Mouse (Mus musculus): ENCODE measurements at regions not wholly inside any gene's neighbourhood (a gene's known extent, or its start where the extent isn't known, plus 50 kb on each side); places are given as distances from the start of the nearest gene placed in this dataset.
A peak's percentile ranks its signal among the peaks of the same experiment; 100 is the strongest.

DNA sequence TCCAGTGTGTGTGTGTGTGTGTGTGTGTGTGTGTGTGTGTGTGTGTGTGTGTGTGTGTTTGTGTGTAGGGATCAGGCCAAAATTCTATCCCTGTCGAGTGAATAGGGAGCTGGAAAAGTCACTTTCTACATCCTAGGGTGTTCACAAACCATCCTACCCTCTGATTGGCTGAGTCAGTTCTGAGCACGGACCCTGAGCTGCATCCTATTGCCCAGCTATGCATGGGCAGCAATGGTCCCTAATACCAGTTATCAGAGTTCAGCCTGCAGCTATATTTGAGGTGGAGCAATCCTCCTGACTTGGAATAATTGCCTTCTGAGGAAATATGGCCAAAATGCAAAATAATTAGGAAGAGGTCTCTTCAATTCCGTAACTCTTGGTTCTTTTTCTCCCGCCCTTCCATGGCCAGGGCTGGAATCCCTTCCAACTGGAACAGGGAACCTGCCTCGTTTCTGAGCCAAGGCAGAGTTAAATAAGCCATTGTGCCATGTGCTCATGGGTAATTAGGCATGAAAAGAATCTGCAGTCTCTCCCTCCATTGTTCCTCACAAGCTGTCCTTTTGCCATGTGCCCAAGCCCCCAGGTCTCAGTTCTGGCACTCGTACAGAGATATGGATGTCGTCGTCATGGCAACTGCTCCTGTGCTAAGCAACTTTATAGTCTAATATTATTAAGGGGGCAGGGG, 141.5 kb upstream of the Ubash3b start:
- Histone ChIP-seq H3K4me3 (no peak overlapping the region), H3K27ac (peak overlapping the region; percentile 85), H3K36me3 (no peaks in the 10 kb centered on the region), H3K4me1 (replicated peaks) (peaks cover 26% of the 10 kb centered on the region), H3K4me2 (peak overlapping the region; percentile 14; the same call in 1 of the 2 replicates), H3K9me3 (no peaks in the 10 kb centered on the region), H3K9ac (no peak overlapping the region), H3K27me3 (no peaks in the 10 kb centered on the region)
- peak; percentile 89 for ATAC-seq (ENCODE audit: low FRiP score)
- WGBS: 15% methylated on average over 8 of the region's 8 CpGs

- Histone ChIP-seq H3K4me2 (no peak overlapping the region), H3K27ac (peak overlapping the region; percentile 78), H3K9ac (no peak overlapping the region), H3K4me1 (replicated peaks) (peaks cover 25% of the 10 kb centered on the region), H3K9me3 (peaks cover 5% of the 10 kb centered on the region; the same call in 1 of the 2 replicates), H3K36me3 (no peaks in the 10 kb centered on the region), H3K4me3 (no peak overlapping the region), H3K27me3 (no peaks in the 10 kb centered on the region)
- ATAC-seq (ENCODE audit: low FRiP score): 0 out of 2 replicates have a peak, but pooled peaks have one; percentile 46
- 49% methylated on average over 4 of the region's 4 CpGs for WGBS
These were observed 124.6 kb upstream of the Ubash3b start for GRCm38 (mm10) chr9:41286145-41286468.

- 31% methylated on average over 8 of the region's 8 CpGs for WGBS
- ATAC-seq (ENCODE audit: low FRiP score): peak; percentile 73
- Histone ChIP-seq H3K4me1 (replicated peaks) (peaks cover 25% of the 10 kb centered on the region), H3K36me3 (no peaks in the 10 kb centered on the region), H3K27me3 (no peaks in the 10 kb centered on the region), H3K4me3 (no peak overlapping the region), H3K4me2 (no peak overlapping the region), H3K9me3 (no peaks in the 10 kb centered on the region), H3K27ac (peak overlapping the region; percentile 78), H3K9ac (no peak overlapping the region)
These were observed 124.0 kb upstream of the Ubash3b start for GRCm38 (mm10) chr9:41285266-41286144.

- Histone ChIP-seq H3K9ac (no peak overlapping the region), H3K27ac (no peak overlapping the region), H3K36me3 (no peaks in the 10 kb centered on the region), H3K4me2 (no peak overlapping the region), H3K27me3 (no peaks in the 10 kb centered on the region), H3K4me1 (replicated peaks) (peaks cover 10% of the 10 kb centered on the region), H3K4me3 (no peak overlapping the region), H3K9me3 (no peaks in the 10 kb centered on the region)
- WGBS: 93% methylated on average over 2 of the region's 2 CpGs
- ATAC-seq (ENCODE audit: low FRiP score): no peak
These were observed 116.2 kb upstream of the Ubash3b start for GRCm38 (mm10) chr9:41277726-41278125.

DNA sequence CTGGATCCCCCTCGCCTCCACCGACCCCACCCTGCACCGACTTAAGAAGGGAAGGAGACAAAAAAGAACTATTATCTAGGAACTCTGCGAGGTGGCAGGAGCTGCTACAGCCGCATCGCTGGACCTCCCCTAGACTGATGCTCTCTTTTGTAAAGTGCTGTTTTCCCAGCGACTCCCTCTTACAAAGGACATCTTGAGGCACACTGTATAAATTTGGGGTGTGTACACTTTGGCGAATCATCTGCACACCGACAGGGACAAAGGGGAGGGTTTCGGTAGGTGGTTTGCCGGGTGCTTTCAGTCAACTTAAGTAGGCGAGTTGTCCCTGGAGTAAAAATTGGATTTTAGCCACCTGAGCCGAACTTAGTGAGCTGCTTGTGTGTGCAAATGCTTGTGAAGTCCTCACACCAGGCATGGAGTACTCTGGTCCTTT, 112.4 kb upstream of the Ubash3b start:
- 4% methylated on average over 13 of the region's 13 CpGs for WGBS
- H3K4me1 ChIP-seq (replicated peaks): peaks cover 14% of the 10 kb centered on the region
- peak overlapping the region; percentile 94 for H3K27ac ChIP-seq
- no peaks in the 10 kb centered on the region for H3K36me3 ChIP-seq
- peak overlapping the region; percentile 76 for H3K9ac ChIP-seq
- ATAC-seq (ENCODE audit: low FRiP score): peak; percentile 71
- H3K9me3 ChIP-seq: no peaks in the 10 kb centered on the region
- H3K4me2 ChIP-seq: peak overlapping the region; percentile 64
- no peaks in the 10 kb centered on the region for H3K27me3 ChIP-seq
- H3K4me3 ChIP-seq: peak overlapping the region; percentile 36

DNA sequence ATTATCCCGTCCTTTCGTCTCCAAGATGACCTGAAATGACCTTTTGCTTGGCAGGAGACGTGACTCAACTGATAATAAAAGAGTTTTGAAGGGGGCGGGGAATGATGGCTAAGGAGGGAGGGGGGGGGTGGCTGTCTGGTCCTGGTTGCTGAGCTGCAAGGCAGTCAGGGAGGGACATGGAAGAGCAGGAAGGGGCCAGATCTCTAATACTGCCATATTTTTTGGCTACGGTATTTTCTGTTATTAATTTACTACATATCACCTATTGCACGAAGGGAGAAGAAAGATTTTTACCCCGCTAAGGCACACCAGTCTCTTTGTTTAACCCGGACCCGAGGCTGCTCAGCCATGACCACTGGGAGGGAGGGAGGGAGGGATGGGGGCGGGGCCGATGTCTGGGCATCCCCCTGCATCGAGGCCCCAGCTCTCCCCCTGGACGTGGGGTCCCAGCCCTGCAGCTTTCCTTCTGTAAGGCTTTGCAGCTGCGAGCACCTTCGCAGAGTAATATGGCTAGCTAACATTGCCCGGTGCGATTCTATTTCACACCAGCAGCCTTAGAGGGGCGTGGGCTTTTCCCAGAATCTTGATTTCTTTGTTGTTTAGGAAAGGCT, 111.8 kb upstream of the Ubash3b start:
- peak; percentile 97 for ATAC-seq (ENCODE audit: low FRiP score)
- Histone ChIP-seq H3K27ac (peak overlapping the region; percentile 94), H3K9me3 (no peaks in the 10 kb centered on the region), H3K4me2 (peak overlapping the region; percentile 64), H3K4me1 (replicated peaks) (peaks cover 14% of the 10 kb centered on the region), H3K36me3 (no peaks in the 10 kb centered on the region), H3K27me3 (no peaks in the 10 kb centered on the region), H3K4me3 (peak overlapping the region; percentile 36), H3K9ac (peak overlapping the region; percentile 76)
- WGBS: under 1% methylated on average over 18 of the region's 18 CpGs

GRCm38 (mm10) chr9:41272596-41272995, 111.1 kb upstream of the Ubash3b start:
- 3% methylated on average over 6 of the region's 6 CpGs for WGBS
- H3K4me3 ChIP-seq: no peak overlapping the region
- H3K9ac ChIP-seq: no peak overlapping the region
- H3K4me2 ChIP-seq: peak overlapping the region; percentile 64
- no peaks in the 10 kb centered on the region for H3K27me3 ChIP-seq
- H3K4me1 ChIP-seq (replicated peaks): peaks cover 14% of the 10 kb centered on the region
- ATAC-seq (ENCODE audit: low FRiP score): no peak
- no peaks in the 10 kb centered on the region for H3K9me3 ChIP-seq
- H3K36me3 ChIP-seq: no peaks in the 10 kb centered on the region
- H3K27ac ChIP-seq: peak overlapping the region; percentile 94

GRCm38 (mm10) chr9:41268112-41268511, 106.6 kb upstream of the Ubash3b start:
- H3K9ac ChIP-seq: no peak overlapping the region
- H3K4me1 ChIP-seq (replicated peaks): peaks cover 12% of the 10 kb centered on the region
- no peak overlapping the region for H3K27ac ChIP-seq
- no peaks in the 10 kb centered on the region for H3K27me3 ChIP-seq
- no peak for ATAC-seq (ENCODE audit: low FRiP score)
- H3K4me3 ChIP-seq: no peak overlapping the region
- no peaks in the 10 kb centered on the region for H3K36me3 ChIP-seq
- H3K4me2 ChIP-seq: no peak overlapping the region
- H3K9me3 ChIP-seq: no peaks in the 10 kb centered on the region
- WGBS: 44% methylated on average over 3 of the region's 3 CpGs

DNA sequence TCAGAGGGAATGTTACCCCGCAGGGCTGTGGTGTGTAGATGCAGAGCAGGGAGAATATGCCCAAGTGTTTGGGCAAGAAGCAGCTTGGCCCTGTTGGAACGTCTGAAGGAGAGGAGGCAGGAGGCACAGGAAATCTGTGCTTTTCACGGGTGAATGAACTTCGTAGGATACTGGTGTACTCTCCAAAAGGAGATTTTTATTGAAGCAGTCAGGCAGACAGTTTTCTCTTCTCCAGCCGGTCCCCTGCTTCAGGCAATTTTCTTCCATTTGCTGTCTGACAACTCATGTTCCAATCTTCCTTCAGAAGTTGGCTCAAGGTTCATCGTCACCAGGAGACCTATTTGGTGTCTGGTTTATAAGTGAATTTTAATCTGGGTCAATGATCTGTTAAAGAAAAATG, 103.0 kb upstream of the Ubash3b start:
- H3K4me3 ChIP-seq: no peak overlapping the region
- no peaks in the 10 kb centered on the region for H3K9me3 ChIP-seq
- no peaks in the 10 kb centered on the region for H3K36me3 ChIP-seq
- H3K9ac ChIP-seq: no peak overlapping the region
- no peak overlapping the region for H3K27ac ChIP-seq
- no peak overlapping the region for H3K4me2 ChIP-seq
- no peaks in the 10 kb centered on the region for H3K27me3 ChIP-seq
- WGBS: 45% methylated on average over 6 of the region's 6 CpGs
- peaks cover 7% of the 10 kb centered on the region for H3K4me1 ChIP-seq (replicated peaks)
- ATAC-seq (ENCODE audit: low FRiP score): no peak

- 85% methylated on average over 1 of the region's 1 CpGs for WGBS
- ATAC-seq (ENCODE audit: low FRiP score): no peak
- Histone ChIP-seq H3K27me3 (no peaks in the 10 kb centered on the region), H3K4me2 (no peak overlapping the region), H3K36me3 (no peaks in the 10 kb centered on the region), H3K27ac (no peak overlapping the region), H3K4me3 (no peak overlapping the region), H3K9ac (no peak overlapping the region), H3K4me1 (replicated peaks) (no peaks in the 10 kb centered on the region), H3K9me3 (no peaks in the 10 kb centered on the region)
These were observed 95.7 kb upstream of the Ubash3b start for GRCm38 (mm10) chr9:41257244-41257643.

- no peaks in the 10 kb centered on the region for H3K9me3 ChIP-seq
- no peak overlapping the region for H3K27ac ChIP-seq
- 84% methylated on average over 7 of the region's 7 CpGs for WGBS
- no peak for ATAC-seq (ENCODE audit: low FRiP score)
- H3K36me3 ChIP-seq: no peaks in the 10 kb centered on the region
- no peak overlapping the region for H3K9ac ChIP-seq
- H3K4me1 ChIP-seq (replicated peaks): no peaks in the 10 kb centered on the region
- no peak overlapping the region for H3K4me2 ChIP-seq
- H3K4me3 ChIP-seq: no peak overlapping the region
- H3K27me3 ChIP-seq: no peaks in the 10 kb centered on the region
These were observed 80.9 kb upstream of the Ubash3b start for GRCm38 (mm10) chr9:41242372-41242771.

DNA sequence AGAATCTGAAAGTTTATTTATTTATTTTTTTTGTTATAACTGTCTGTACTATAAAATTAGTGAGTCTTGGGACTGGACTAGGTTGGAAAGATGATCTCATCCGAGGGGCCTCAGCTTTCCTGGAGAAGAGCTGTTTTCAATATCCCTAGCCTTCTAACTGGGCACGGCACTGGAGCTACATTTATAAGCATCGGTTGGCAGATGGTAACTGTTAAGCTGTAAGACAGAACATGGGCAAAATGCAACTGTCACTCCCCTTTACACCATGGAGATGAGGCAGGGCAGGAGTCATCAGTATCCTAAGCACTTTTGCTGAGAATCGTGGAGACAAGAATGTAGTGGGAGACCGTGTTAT, 77.6 kb upstream of the Ubash3b start:
- Histone ChIP-seq H3K27me3 (no peaks in the 10 kb centered on the region), H3K36me3 (no peaks in the 10 kb centered on the region), H3K4me3 (no peak overlapping the region), H3K9ac (no peak overlapping the region), H3K9me3 (no peaks in the 10 kb centered on the region), H3K4me1 (replicated peaks) (no peaks in the 10 kb centered on the region), H3K27ac (0 out of 2 replicates have a peak overlapping the region, but pooled peaks have one; percentile 10), H3K4me2 (no peak overlapping the region)
- no peak for ATAC-seq (ENCODE audit: low FRiP score)
- WGBS: 79% methylated on average over 5 of the region's 5 CpGs
